ENCODE assay signal across 8 mouse cellular contexts in genomic region chr13:45965594-45966432, GRCm38 (mm10). TPM values are rescaled to one million over a fixed set of nuclear protein-coding genes. Genes with fewer than 3 reads are reported as not detected.
DNase-seq lines count a peak whose midpoint lies in the region; ATAC-seq and TF ChIP-seq lines count a peak whose summit lies in the region.

No protein-coding gene starts in this region.

- peak overlapping the region; percentile 76 for H3K4me3 ChIP-seq in ES-Bruce4 (ENCODE audit: low read depth, low read length)
- peak overlapping the region; percentile 84 for H3K4me3 ChIP-seq in cortical plate, adult 2 months (ENCODE audit: insufficient read depth, low read length)
- peak overlapping the region; percentile 57 to 96 for H3K4me3 ChIP-seq in heart, embryonic 14.5 days (ENCODE audit: control insufficient read depth in 1 of 2, insufficient read depth in 1 of 2, low read depth in 1 of 2, low read length in 2 of 2)
- H3K4me3 ChIP-seq in limb, embryonic 11.5 days (ENCODE audit: low read depth, low read length), result peak overlapping the region; percentile 75
- H3K4me3 ChIP-seq in midbrain, embryonic 13.5 days (replicated peaks), result peak overlapping the region; percentile 88
- H3K4me3 ChIP-seq in stomach, embryonic 14.5 days (ENCODE audit: low read depth, low read length), result peak overlapping the region; percentile 93

- under 1% methylated on average over 41 of the region's 41 CpGs for WGBS in heart, embryonic 14.5 days
- WGBS in limb, embryonic 11.5 days, result under 1% methylated on average over 41 of the region's 41 CpGs
- WGBS in midbrain, embryonic 13.5 days, result under 1% methylated on average over 41 of the region's 41 CpGs
- under 1% methylated on average over 41 of the region's 41 CpGs for WGBS in stomach, embryonic 14.5 days

- no peak for TF ChIP-seq POLR2A in ES-Bruce4 (IDR thresholded peaks at IDR 0.05; ENCODE audit: insufficient read depth, low read length)
- no peak for TF ChIP-seq POLR2A in cortical plate, adult 2 months (IDR thresholded peaks at IDR 0.05; ENCODE audit: extremely low read depth, insufficient read depth, low read length)

- peaks cover 17% of the 10 kb centered on the region for H3K27me3 ChIP-seq in ES-Bruce4 (ENCODE audit: control insufficient read depth, insufficient read depth, low read length, poor library complexity, severe bottlenecking)
- no peaks in the 10 kb centered on the region for H3K27me3 ChIP-seq in heart, embryonic 14.5 days (ENCODE audit: control insufficient read depth, insufficient read depth, low read length)
- no peaks in the 10 kb centered on the region for H3K27me3 ChIP-seq in limb, embryonic 11.5 days (ENCODE audit: control insufficient read depth, insufficient read depth, low read length)
- peaks cover 4% of the 10 kb centered on the region; the same call in 1 of the 2 replicates for H3K27me3 ChIP-seq in midbrain, embryonic 13.5 days
- H3K27me3 ChIP-seq in stomach, embryonic 14.5 days (ENCODE audit: control insufficient read depth, insufficient read depth, low read length), result no peaks in the 10 kb centered on the region

- no peaks in the 10 kb centered on the region for H3K9me3 ChIP-seq in ES-Bruce4 (replicated peaks; ENCODE audit: control insufficient read depth, insufficient read depth, low read length, poor library complexity, severe bottlenecking)
- no peaks in the 10 kb centered on the region for H3K9me3 ChIP-seq in heart, embryonic 14.5 days (ENCODE audit: control insufficient read depth, low read length)
- no peaks in the 10 kb centered on the region for H3K9me3 ChIP-seq in limb, embryonic 11.5 days (ENCODE audit: control insufficient read depth, low read length)
- no peaks in the 10 kb centered on the region for H3K9me3 ChIP-seq in midbrain, embryonic 13.5 days
- H3K9me3 ChIP-seq in stomach, embryonic 14.5 days (ENCODE audit: control insufficient read depth, low read depth, low read length), result no peaks in the 10 kb centered on the region

- H3K4me2 ChIP-seq in heart, embryonic 14.5 days (ENCODE audit: low read length), result peak overlapping the region; percentile 98
- peak overlapping the region; percentile 95 for H3K4me2 ChIP-seq in limb, embryonic 11.5 days (ENCODE audit: low read depth, severe bottlenecking)
- H3K4me2 ChIP-seq in midbrain, embryonic 13.5 days (replicated peaks), result peak overlapping the region; percentile 70
- H3K4me2 ChIP-seq in stomach, embryonic 14.5 days (replicated peaks; ENCODE audit: low read depth, low read length), result peak overlapping the region; percentile 88

- no peaks in the 10 kb centered on the region for H3K36me3 ChIP-seq in ES-Bruce4 (ENCODE audit: control insufficient read depth, insufficient read depth, low read length, poor library complexity, severe bottlenecking)
- no peaks in the 10 kb centered on the region for H3K36me3 ChIP-seq in heart, embryonic 14.5 days (ENCODE audit: control insufficient read depth, insufficient read depth, low read length)
- H3K36me3 ChIP-seq in limb, embryonic 11.5 days (ENCODE audit: control insufficient read depth, insufficient read depth, low read length), result no peaks in the 10 kb centered on the region
- no peaks in the 10 kb centered on the region for H3K36me3 ChIP-seq in midbrain, embryonic 13.5 days
- no peaks in the 10 kb centered on the region for H3K36me3 ChIP-seq in stomach, embryonic 14.5 days (ENCODE audit: control insufficient read depth, insufficient read depth, low read length)

- no peaks in the 10 kb centered on the region for H3K4me1 ChIP-seq in ES-Bruce4 (ENCODE audit: control insufficient read depth, insufficient read depth, low read length)
- peaks cover 2% of the 10 kb centered on the region; the same call in 1 of the 2 replicates for H3K4me1 ChIP-seq in cortical plate, adult 2 months (ENCODE audit: control insufficient read depth, insufficient read depth, low read length)
- peaks cover 3 to 27% of the 10 kb centered on the region in 2 experiments; a peak in 3 of 4 replicates for H3K4me1 ChIP-seq in heart, embryonic 14.5 days (ENCODE audit: control insufficient read depth in 2 of 2, insufficient read depth in 2 of 2, low read length in 2 of 2)
- peaks cover 6% of the 10 kb centered on the region; the same call in 1 of the 2 replicates for H3K4me1 ChIP-seq in limb, embryonic 11.5 days (ENCODE audit: control insufficient read depth, insufficient read depth, low read length)
- H3K4me1 ChIP-seq in midbrain, embryonic 13.5 days (replicated peaks), result peaks cover 37% of the 10 kb centered on the region
- peaks cover 16% of the 10 kb centered on the region; the same call in 1 of the 2 replicates for H3K4me1 ChIP-seq in stomach, embryonic 14.5 days (ENCODE audit: control insufficient read depth, insufficient read depth, low read length)

- no peak for ATAC-seq in frontal cortex, adult (ENCODE audit: low TSS enrichment)
- no peak for ATAC-seq in heart, embryonic 14.5 days (ENCODE audit: insufficient number of reproducible peaks, insufficient read depth, low FRiP score, low read depth)
- peak; percentile 23; the same call in 1 of the 2 replicates for ATAC-seq in limb, embryonic 11.5 days (ENCODE audit: insufficient number of reproducible peaks, low FRiP score, low TSS enrichment, low read depth)
- ATAC-seq in midbrain, embryonic 13.5 days, result peak; percentile 5
- peak; percentile 3; the same call in 1 of the 2 replicates for ATAC-seq in stomach, embryonic 14.5 days (ENCODE audit: insufficient number of reproducible peaks, insufficient read depth, low FRiP score, low read depth)

- H3K9ac ChIP-seq in ES-Bruce4 (ENCODE audit: low read depth, poor library complexity, severe bottlenecking), result peak overlapping the region; percentile 87
- peak overlapping the region; percentile 98 for H3K9ac ChIP-seq in heart, embryonic 14.5 days (ENCODE audit: low read length)
- H3K9ac ChIP-seq in limb, embryonic 11.5 days (ENCODE audit: low read length), result 0 out of 2 replicates have a peak overlapping the region, but pooled peaks have one; percentile 30
- peak overlapping the region; percentile 91 for H3K9ac ChIP-seq in midbrain, embryonic 13.5 days (replicated peaks)
- peak overlapping the region; percentile 95; the same call in 1 of the 2 replicates for H3K9ac ChIP-seq in stomach, embryonic 14.5 days (replicated peaks; ENCODE audit: low read depth, low read length)

- no peak for TF ChIP-seq CTCF in ES-Bruce4 (IDR thresholded peaks at IDR 0.05; ENCODE audit: low read depth, low read length)
- TF ChIP-seq CTCF in cortical plate, adult 2 months (IDR thresholded peaks at IDR 0.05; ENCODE audit: extremely low read depth, insufficient read depth, low read length), result no peak

- TF ChIP-seq EP300 in ES-Bruce4 (IDR thresholded peaks at IDR 0.05; ENCODE audit: insufficient read depth, low read depth, low read length), result no peak

- DNase-seq in frontal cortex, postnatal 14 days (ENCODE audit: low spot score in 2 of 2), result peak; percentile 33 to 59
- DNase-seq in limb, embryonic 11.5 days (ENCODE audit: low spot score), result peak; percentile 60

- H3K27ac ChIP-seq in ES-Bruce4 (ENCODE audit: insufficient read depth, low read length), result no peak overlapping the region
- H3K27ac ChIP-seq in cortical plate, adult 2 months (ENCODE audit: insufficient read depth, low read length), result no peak overlapping the region
- H3K27ac ChIP-seq in heart, embryonic 14.5 days (replicated peaks in 1 of 2; ENCODE audit: control insufficient read depth in 1 of 2, insufficient read depth in 1 of 2, low read depth in 2 of 2, low read length in 2 of 2), result peak overlapping the region; percentile 86 to 96
- H3K27ac ChIP-seq in limb, embryonic 11.5 days (replicated peaks; ENCODE audit: low read depth, low read length), result no peak overlapping the region
- H3K27ac ChIP-seq in midbrain, embryonic 13.5 days, result peak overlapping the region; percentile 98
- peak overlapping the region; percentile 95 for H3K27ac ChIP-seq in stomach, embryonic 14.5 days (ENCODE audit: low read length)

RNA-seq across cellular contexts. Expression of gene Atxn1, which starts 1.0 kb away (rescaled TPM):
- 10.1 and 11.2 TPM in 2 replicates for polyA plus RNA-seq in ES-Bruce4 (2011; ENCODE audit: insufficient read depth, insufficient read length, low read depth, missing spikeins)
- polyA plus RNA-seq in cortical plate, adult 2 months (2012; rRNA removed), result 34.1 and 34.4 TPM in 2 replicates
- polyA plus RNA-seq in heart, embryonic 14.5 days (2014; fragmentation: Nextera tagmentation; extraction: Ambion mirVana), result 6.8 and 7.4 TPM in 2 replicates
- 1.3 and 1.5 TPM in 2 replicates for polyA plus RNA-seq in limb, embryonic 11.5 days (2014; fragmentation: Nextera tagmentation; extraction: Ambion mirVana)
- 6.3 and 7.1 TPM in 2 replicates for polyA plus RNA-seq in midbrain, embryonic 13.5 days (2015; fragmentation: Nextera tagmentation; extraction: Ambion mirVana)
- polyA plus RNA-seq in stomach, embryonic 14.5 days (2014; fragmentation: Nextera tagmentation; extraction: Ambion mirVana), result 6.5 and 11.2 TPM in 2 replicates

Comparison
In these comparisons a context has a peak if more than half of its experiments do, and no peak if none do; other contexts are left out.
1. ATAC-seq: peak in limb, embryonic 11.5 days (single experiment), midbrain, embryonic 13.5 days (single experiment) and stomach, embryonic 14.5 days (single experiment); none in frontal cortex, adult (single experiment) and heart, embryonic 14.5 days (single experiment).
2. H3K27ac ChIP-seq: peak in heart, embryonic 14.5 days (2 of 2), midbrain, embryonic 13.5 days (single experiment) and stomach, embryonic 14.5 days (single experiment); none in ES-Bruce4 (single experiment), cortical plate, adult 2 months (single experiment) and limb, embryonic 11.5 days (single experiment).
3. H3K9ac ChIP-seq: peak in every context shown above with its lines; median percentile 98 in heart, embryonic 14.5 days; 95 in stomach, embryonic 14.5 days; 91 in midbrain, embryonic 13.5 days; 87 in ES-Bruce4; 30 in limb, embryonic 11.5 days.
4. Peak in every context shown above with its lines, with median percentiles within 50 percentile points of each other: H3K4me3 ChIP-seq and H3K4me2 ChIP-seq.